In genomic region chr16:38598986-38599680, GRCm38 (mm10) we compare ENCODE assay signal across 28 mouse cellular contexts. TPM values are rescaled to one million over a fixed set of nuclear protein-coding genes. Genes with fewer than 3 reads are reported as not detected.
DNase-seq lines count a peak whose midpoint lies in the region; ATAC-seq and TF ChIP-seq lines count a peak whose summit lies in the region.
"Had no signal": no experiment of that assay in that cellular context is flagged by ENCODE, and none has a peak within 500 bp of the region (broad histone marks: within the 10 kb centered on the region; RNA-seq: fewer than 3 reads in every experiment).

No protein-coding gene starts in this region.

- peak; percentile 83 for ATAC-seq in lung, postnatal 0 days
- ATAC-seq in megakaryocyte-erythroid progenitor cell, adult 5-6 weeks (replicated peaks; ENCODE audit: low FRiP score, low TSS enrichment, poor library complexity, severe bottlenecking): no peak
- ATAC-seq in midbrain, embryonic 13.5 days: no peak
- ATAC-seq: forebrain, embryonic 16.5 days had no signal

- H3K4me1 ChIP-seq in lung, postnatal 0 days (ENCODE audit: insufficient read depth, low read depth, low read length): no peaks in the 10 kb centered on the region
- no peaks in the 10 kb centered on the region for H3K4me1 ChIP-seq in lung, adult 2 months (ENCODE audit: control insufficient read depth, insufficient read depth, low read length)
- H3K4me1 ChIP-seq in midbrain, embryonic 13.5 days (replicated peaks): 0 out of 2 replicates have a peak, but pooled peaks cover 4% of the 10 kb centered on the region
- H3K4me1 ChIP-seq: embryonic facial prominence, embryonic 12.5 days; heart, embryonic 10.5 days; hindbrain, embryonic 15.5 days; kidney, embryonic 15.5 days; neural tube, embryonic 12.5 days had no signal

- TF ChIP-seq EP300 in lung, postnatal 0 days (IDR thresholded peaks at IDR 0.05): peak; percentile 61; the same call in 1 of the 2 replicates

- no peaks in the 10 kb centered on the region for H3K9me3 ChIP-seq in lung, postnatal 0 days (ENCODE audit: low read length)
- no peaks in the 10 kb centered on the region for H3K9me3 ChIP-seq in midbrain, embryonic 13.5 days
- H3K9me3 ChIP-seq: embryonic facial prominence, embryonic 12.5 days; heart, embryonic 10.5 days; hindbrain, embryonic 10.5 days; hindbrain, embryonic 15.5 days; kidney, embryonic 15.5 days; neural tube, embryonic 12.5 days had no signal

- no peak for TF ChIP-seq CTCF in lung, postnatal 0 days (IDR thresholded peaks at IDR 0.05)
- no peak for TF ChIP-seq CTCF in lung, adult 2 months (IDR thresholded peaks at IDR 0.05; ENCODE audit: insufficient read depth, low read length)

- 54% methylated on average over 11 of the region's 11 CpGs for WGBS in lung, postnatal 0 days
- 56% methylated on average over 11 of the region's 11 CpGs for WGBS in lung, adult 2 months
- 85% methylated on average over 11 of the region's 11 CpGs for WGBS in midbrain, embryonic 13.5 days

- no peak overlapping the region for H3K4me2 ChIP-seq in lung, postnatal 0 days (replicated peaks; ENCODE audit: low read depth, low read length)
- H3K4me2 ChIP-seq in midbrain, embryonic 13.5 days (replicated peaks): no peak overlapping the region
- H3K4me2 ChIP-seq: embryonic facial prominence, embryonic 12.5 days; hindbrain, embryonic 15.5 days; kidney, embryonic 15.5 days; neural tube, embryonic 12.5 days had no signal

- H3K9ac ChIP-seq in lung, postnatal 0 days (replicated peaks; ENCODE audit: low read depth): no peak overlapping the region
- H3K9ac ChIP-seq in midbrain, embryonic 13.5 days (replicated peaks): no peak overlapping the region
- H3K9ac ChIP-seq: embryonic facial prominence, embryonic 12.5 days; hindbrain, embryonic 15.5 days; kidney, embryonic 15.5 days; neural tube, embryonic 12.5 days had no signal

- TF ChIP-seq POLR2A in lung, adult 2 months (IDR thresholded peaks at IDR 0.05; ENCODE audit: borderline replicate concordance, extremely low read depth, low read depth, low read length): no peak

- H3K27ac ChIP-seq in lung, postnatal 0 days (ENCODE audit: low read length): peak overlapping the region; percentile 20; the same call in 1 of the 2 replicates
- H3K27ac ChIP-seq in midbrain, embryonic 13.5 days: no peak overlapping the region
- H3K27ac ChIP-seq: embryonic facial prominence, embryonic 12.5 days; gastrocnemius, adult 2 months; heart, embryonic 10.5 days; hindbrain, embryonic 10.5 days; hindbrain, embryonic 15.5 days; kidney, embryonic 15.5 days; neural tube, embryonic 12.5 days; stomach, postnatal 0 days had no signal

- intact Hi-C loops in heart, postnatal 10 days (cut with DNase I): no loop called here

- H3K27me3 ChIP-seq in lung, postnatal 0 days (replicated peaks; ENCODE audit: insufficient read depth, low read length): no peaks in the 10 kb centered on the region
- no peaks in the 10 kb centered on the region for H3K27me3 ChIP-seq in midbrain, embryonic 13.5 days
- H3K27me3 ChIP-seq: embryonic facial prominence, embryonic 12.5 days; hindbrain, embryonic 15.5 days; kidney, embryonic 15.5 days; neural tube, embryonic 12.5 days had no signal

- peak; percentile 85 for DNase-seq in heart, adult 11 months
- DNase-seq in heart, postnatal 10 days: no peak
- DNase-seq in lung, postnatal 0 days (ENCODE audit: low spot score): peak; percentile 82
- DNase-seq in lung, adult 2 months: no peak
- DNase-seq in lung, postnatal 10 days: peak; percentile 26
- DNase-seq: adrenal gland, postnatal 10 days; cerebellum, adult 11-12 months; cerebellum, adult 9-11 months; embryo, embryonic 11 days; gastrocnemius, adult 2 months; kidney, adult 18-20 months; kidney, postnatal 25 days; liver; right cerebral cortex, adult 18-20 months; spleen, adult 18-20 months; thymus, adult 18-20 months; thymus, postnatal 25 days had no signal

- H3K36me3 ChIP-seq in lung, postnatal 0 days (ENCODE audit: insufficient read depth, low read length): peaks cover 22% of the 10 kb centered on the region
- peaks cover 10% of the 10 kb centered on the region for H3K36me3 ChIP-seq in midbrain, embryonic 13.5 days

- no peak overlapping the region for H3K4me3 ChIP-seq in lung, postnatal 0 days (ENCODE audit: low read depth, low read length)
- no peak overlapping the region for H3K4me3 ChIP-seq in lung, adult 2 months (replicated peaks; ENCODE audit: extremely low read depth, low read depth, low read length)
- no peak overlapping the region for H3K4me3 ChIP-seq in midbrain, embryonic 13.5 days (replicated peaks)
- H3K4me3 ChIP-seq: embryonic facial prominence, embryonic 12.5 days; gastrocnemius, adult 2 months; heart, embryonic 10.5 days; hindbrain, embryonic 10.5 days; hindbrain, embryonic 15.5 days; kidney, embryonic 15.5 days; myocyte; neural tube, embryonic 12.5 days had no signal

RNA-seq across cellular contexts. Expression of gene Tmem39a, which starts 40.6 kb away (rescaled TPM):
- total RNA-seq in heart, postnatal 10 days (2021): 10 to 100 TPM; 24.2 to 30.8 TPM
- 45.2 and 45.9 TPM in 2 replicates for polyA plus RNA-seq in lung, postnatal 0 days (2015; fragmentation: Nextera tagmentation; extraction: Ambion mirVana)
- polyA plus RNA-seq in lung, adult 2 months (2012; rRNA removed): 50.1 and 73.2 TPM in 2 replicates
- 32.5 and 48.5 TPM in 2 replicates for total RNA-seq in megakaryocyte-erythroid progenitor cell, adult 5-6 weeks (2014; fragmentation: Nextera tagmentation)
- 23.8 and 51.7 TPM in 2 replicates for total RNA-seq in megakaryocyte-erythroid progenitor cell, adult 5-6 weeks (2017)
- 40.6 and 47.1 TPM in 2 replicates for polyA plus RNA-seq in midbrain, embryonic 13.5 days (2015; fragmentation: Nextera tagmentation; extraction: Ambion mirVana)

RNA-seq across cellular contexts. Expression of gene Poglut1, which starts 49.1 kb away (rescaled TPM):
- total RNA-seq in heart, postnatal 10 days (2021): 10 to 100 TPM; 14.0 to 15.5 TPM
- 19.4 and 22.4 TPM in 2 replicates for polyA plus RNA-seq in lung, postnatal 0 days (2015; fragmentation: Nextera tagmentation; extraction: Ambion mirVana)
- polyA plus RNA-seq in lung, adult 2 months (2012; rRNA removed): 17.5 and 27.8 TPM in 2 replicates
- total RNA-seq in megakaryocyte-erythroid progenitor cell, adult 5-6 weeks (2014; fragmentation: Nextera tagmentation): 22.2 and 32.6 TPM in 2 replicates
- 21.9 and 23.2 TPM in 2 replicates for total RNA-seq in megakaryocyte-erythroid progenitor cell, adult 5-6 weeks (2017)
- 65.3 and 66.4 TPM in 2 replicates for polyA plus RNA-seq in midbrain, embryonic 13.5 days (2015; fragmentation: Nextera tagmentation; extraction: Ambion mirVana)

Comparison
In these comparisons a context has a peak if more than half of its experiments do, and no peak if none do; other contexts are left out.
1. DNase-seq: peak in heart, adult 11 months (single experiment), lung, postnatal 0 days (single experiment) and lung, postnatal 10 days (single experiment); none in heart, postnatal 10 days (0 of 2) and lung, adult 2 months (single experiment).